Mouse (Mus musculus) liver, adult 2 months (tissue): ENCODE results near the gene Vegfd. TPM values are rescaled to one million over a fixed set of nuclear protein-coding genes. Genes with fewer than 3 reads are reported as not detected.

Source experiments
- DNase-seq: peaks from one replicate; pipeline ENCODE4 v3.0.0-alpha.2; 2011; ENCODE audit warnings: low read depth, low spot score; ENCODE audit errors: extremely low read depth
- H3K27ac ChIP-seq: fragments of 200-500 bp; replicated peaks from 2 replicates; pipeline ENCODE4 v1.5.1; 2012; ENCODE audit warnings: low read depth, mild to moderate bottlenecking, control low read depth, inconsistent platforms, low read length; ENCODE audit not compliant: insufficient read depth
- H3K27me3 ChIP-seq: fragments of 200-500 bp; 2 replicates; pipeline ENCODE4 v1.6.1; 2012; ENCODE audit warnings: mild to moderate bottlenecking, moderate library complexity, low read length, inconsistent platforms; ENCODE audit not compliant: control insufficient read depth, insufficient read depth
- H3K36me3 ChIP-seq: fragments of 200-500 bp; 2 replicates; pipeline ENCODE4 v1.6.1; 2012; ENCODE audit warnings: low read length, inconsistent platforms; ENCODE audit not compliant: control insufficient read depth, insufficient read depth
- H3K4me1 ChIP-seq: fragments of 200-500 bp; 2 replicates; pipeline ENCODE4 v1.6.1; 2011; ENCODE audit warnings: low read length; ENCODE audit not compliant: control insufficient read depth, insufficient read depth
- H3K4me3 ChIP-seq: fragments of 200-500 bp; 2 replicates; pipeline ENCODE4 v1.5.1; 2011; ENCODE audit warnings: low read depth, mild to moderate bottlenecking, control low read depth, low read length, moderate library complexity; ENCODE audit not compliant: insufficient read depth
- H3K79me2 ChIP-seq: fragments of 200-500 bp; 2 replicates; pipeline ENCODE4 v1.6.1; 2012; ENCODE audit warnings: inconsistent platforms, mild to moderate bottlenecking, low read length, moderate library complexity; ENCODE audit not compliant: control insufficient read depth, insufficient read depth
- H3K9ac ChIP-seq: fragments of 200-500 bp; 2 replicates; pipeline ENCODE4 v1.6.1; 2012; ENCODE audit warnings: low read depth, mild to moderate bottlenecking, control low read depth, inconsistent platforms, low read length
- CTCF ChIP-seq: fragments of 200-500 bp; IDR thresholded peaks from 2 replicates; pipeline ENCODE4 v1.5.1; 2011; ENCODE audit warnings: low read depth, low read length, control low read depth
- POLR2A ChIP-seq: fragments of 200-500 bp; IDR thresholded peaks from 2 replicates; pipeline ENCODE4 v1.6.1; 2011; ENCODE audit warnings: low read length, control low read depth; ENCODE audit not compliant: insufficient read depth; ENCODE audit errors: extremely low read depth
- WGBS: fragments of 180-500 bp; shearing (Covaris S2); methylation state at CpG from one replicate; pipeline ENCODE4 v1.1.7; 2018; 5-methylcytosine and 5-hydroxymethylcytosine counted together
- polyA plus RNA-seq: library from polyadenylated mRNA; depleted of rRNA; stranded (reverse); fragments of >200 nt; gene quantifications from 2 replicates; pipeline ENCODE4 v1.2.3, GENCODE M21; 2012; rRNA removed
- total RNA-seq: library from RNA; depleted of rRNA; stranded (reverse); fragments of >200 nt; gene quantifications from 2 replicates; pipeline ENCODE4 v1.2.3, GENCODE M21; 2014; rRNA removed

The Vegfd gene
- total RNA-seq (1.0 TPM in 2 replicates), polyA plus RNA-seq (0.51 and 1.2 TPM in 2 replicates)

DNA sequence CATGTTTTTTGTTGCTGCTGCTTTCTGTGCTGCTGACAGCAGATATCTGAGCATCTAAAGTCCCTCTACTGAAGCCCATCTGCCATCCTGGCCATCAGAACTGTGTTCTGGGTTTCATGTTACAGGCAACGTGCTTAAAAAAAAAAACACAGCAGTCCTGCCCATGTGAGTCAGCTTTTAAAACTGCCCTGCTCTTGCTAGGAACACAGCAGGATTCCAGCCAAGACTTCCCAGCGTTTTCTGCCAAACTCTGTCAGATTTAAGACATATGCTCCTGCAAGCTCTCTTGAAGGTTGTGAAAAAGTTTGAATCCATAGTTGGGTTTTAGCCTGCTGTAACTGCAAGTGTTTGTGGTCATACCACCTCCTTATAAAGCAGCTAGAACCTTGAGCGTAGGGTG lies at the start of gene Vegfd:
Gene Vegfd (plus strand): TSS at position 298 of the 400 bp plus-strand sequence.
- Histone ChIP-seq H3K4me1 (no peaks in the 10 kb centered on the region), H3K79me2 (no peaks in the 10 kb centered on the region), H3K4me3 (no peak within 1 kb of the TSS), H3K27me3 (no peaks in the 10 kb centered on the region), H3K9ac (no peak within 1 kb of the TSS), H3K36me3 (no peaks in the 10 kb centered on the region), H3K27ac (no peak within 1 kb of the TSS)
- 54% methylated on average over 3 of the region's 3 CpGs for WGBS
- peak; percentile 14 for DNase-seq
- TF ChIP-seq CTCF, result no peak
- TF ChIP-seq POLR2A, result no peak

DNA sequence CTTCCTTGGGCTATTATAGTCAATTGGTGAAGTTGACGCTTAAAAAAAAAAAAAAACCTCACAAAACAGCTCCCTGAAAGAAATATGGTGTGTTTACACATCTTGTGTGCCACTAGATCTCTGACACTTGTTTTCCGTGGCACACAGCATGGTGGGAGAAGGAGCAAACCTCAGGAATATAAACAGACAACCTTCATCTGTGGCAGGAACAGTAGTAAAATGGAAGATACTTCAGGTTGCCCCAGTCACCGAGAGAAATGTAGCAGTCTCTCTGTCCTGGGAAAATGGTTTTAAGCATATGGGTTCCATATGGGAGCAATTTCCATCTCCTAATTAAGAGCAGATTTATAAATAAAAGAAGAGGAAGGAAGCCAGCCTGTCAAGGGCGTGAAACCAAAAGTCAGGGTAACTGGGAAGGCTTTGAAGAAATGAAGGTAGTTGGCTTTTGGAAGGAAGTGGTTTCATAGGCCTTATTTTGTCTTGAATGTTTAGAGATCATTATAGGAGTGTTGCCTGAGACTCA lies 49.7 kb upstream of the Vegfd start:
- Histone ChIP-seq H3K27ac (no peak overlapping the region), H3K36me3 (no peaks in the 10 kb centered on the region), H3K27me3 (no peaks in the 10 kb centered on the region), H3K79me2 (no peaks in the 10 kb centered on the region), H3K4me1 (no peaks in the 10 kb centered on the region), H3K4me3 (no peak overlapping the region), H3K9ac (no peak overlapping the region)
- DNase-seq, result no peak
- TF ChIP-seq CTCF (no peak), POLR2A (no peak)
- WGBS, result 90% methylated on average over 4 of the region's 4 CpGs

DNA sequence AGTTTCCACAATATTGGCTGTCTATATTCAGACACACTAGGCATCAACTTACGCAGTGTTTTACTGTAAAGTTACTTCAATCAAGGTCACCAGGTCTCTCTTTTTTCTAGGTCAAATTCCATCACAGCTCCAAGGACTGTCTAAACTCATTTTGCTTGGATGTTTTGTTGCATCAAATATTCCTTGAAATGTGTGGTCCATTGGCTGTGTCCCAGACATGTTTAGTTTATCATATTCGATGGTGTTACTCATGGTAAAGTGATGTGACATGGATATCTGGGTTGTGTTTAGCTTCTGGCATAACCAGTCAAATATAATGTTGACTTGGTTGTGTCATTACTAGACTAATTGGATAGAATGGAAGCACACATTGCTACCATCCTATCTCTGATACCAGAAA lies 42.8 kb upstream of the Vegfd start:
- DNase-seq, result peak; percentile 9
- TF ChIP-seq CTCF (no peak), POLR2A (no peak)
- Histone ChIP-seq H3K27me3 (no peaks in the 10 kb centered on the region), H3K79me2 (no peaks in the 10 kb centered on the region), H3K36me3 (no peaks in the 10 kb centered on the region), H3K27ac (no peak overlapping the region), H3K4me1 (no peaks in the 10 kb centered on the region), H3K9ac (no peak overlapping the region), H3K4me3 (no peak overlapping the region)
- 87% methylated on average over 2 of the region's 2 CpGs for WGBS

DNA sequence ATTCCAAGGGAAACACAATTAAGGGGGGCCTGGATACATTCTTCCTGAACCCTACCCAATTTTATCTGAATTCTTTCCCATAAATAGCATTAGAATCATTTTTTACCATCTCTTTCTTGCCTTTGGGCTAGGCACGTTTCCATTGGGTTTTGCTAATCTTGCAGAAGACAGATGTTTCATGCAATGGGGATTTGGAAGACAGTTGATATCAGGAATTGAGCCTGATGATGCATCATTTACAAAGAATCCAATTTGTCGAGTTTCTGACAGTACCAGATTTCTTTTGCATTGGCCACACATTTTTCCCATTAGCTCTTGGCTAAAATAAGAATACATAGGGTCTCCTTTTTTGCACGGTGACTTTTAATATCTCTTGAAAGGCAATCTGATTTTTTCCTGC lies 42.4 kb upstream of the Vegfd start:
- Histone ChIP-seq H3K27me3 (no peaks in the 10 kb centered on the region), H3K36me3 (no peaks in the 10 kb centered on the region), H3K4me3 (no peak overlapping the region), H3K4me1 (no peaks in the 10 kb centered on the region), H3K79me2 (no peaks in the 10 kb centered on the region), H3K27ac (no peak overlapping the region), H3K9ac (no peak overlapping the region)
- 84% methylated on average over 3 of the region's 3 CpGs for WGBS
- DNase-seq, result no peak
- TF ChIP-seq CTCF, result no peak
- TF ChIP-seq POLR2A, result no peak

DNA sequence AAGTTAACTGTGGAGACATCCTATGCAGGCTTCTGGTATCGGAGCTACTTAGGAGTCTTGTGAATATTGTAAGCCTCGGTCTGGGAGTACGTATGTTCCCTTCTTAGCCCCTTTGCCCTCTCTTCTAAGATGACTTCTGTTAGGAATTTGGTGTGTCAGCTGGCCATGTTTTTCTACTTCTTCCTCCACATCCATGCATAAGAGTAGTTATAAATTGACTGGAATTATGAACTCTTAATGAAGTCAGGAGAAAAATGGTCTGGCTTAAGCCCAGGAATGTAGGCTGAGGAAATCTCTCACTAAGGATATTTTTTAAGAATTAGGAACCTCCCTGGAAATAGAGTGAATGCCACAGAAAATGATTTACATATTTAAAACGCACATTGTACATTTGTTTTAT lies 34.6 kb upstream of the Vegfd start:
- Histone ChIP-seq H3K27ac (no peak overlapping the region), H3K4me1 (no peaks in the 10 kb centered on the region), H3K36me3 (peaks cover 1% of the 10 kb centered on the region; the same call in 1 of the 2 replicates), H3K79me2 (no peaks in the 10 kb centered on the region), H3K9ac (no peak overlapping the region), H3K27me3 (no peaks in the 10 kb centered on the region), H3K4me3 (no peak overlapping the region)
- no peak for DNase-seq
- TF ChIP-seq POLR2A (no peak), CTCF (no peak)
- WGBS, result 96% methylated on average over 4 of the region's 4 CpGs

DNA sequence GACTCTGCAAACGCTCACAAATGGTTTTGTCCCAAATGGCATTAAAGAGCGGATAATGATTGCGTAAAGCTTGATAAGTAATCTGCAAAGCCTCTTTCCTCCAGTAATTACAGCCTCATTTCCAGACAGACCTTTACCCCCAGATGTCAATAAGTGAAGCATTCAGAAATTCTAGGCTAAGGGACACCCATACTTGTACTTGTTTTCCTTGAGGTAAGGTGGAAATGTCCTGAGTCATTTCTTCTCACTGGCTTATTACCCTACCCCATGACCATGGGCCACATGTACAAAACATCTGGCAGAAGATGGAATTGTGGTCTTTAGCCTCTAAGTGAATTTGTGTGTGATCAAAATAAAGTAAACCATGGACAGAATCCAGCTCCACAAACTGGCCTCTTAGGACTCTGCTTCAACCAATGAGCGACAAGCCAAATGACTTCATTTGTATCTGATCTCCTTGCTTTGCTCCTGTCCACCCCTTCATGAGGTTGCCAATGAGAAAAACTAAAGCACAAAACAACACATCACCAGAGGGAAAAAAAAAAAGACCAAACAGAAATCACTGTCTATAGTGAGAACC lies 27.7 kb upstream of the Vegfd start:
- Histone ChIP-seq H3K27me3 (no peaks in the 10 kb centered on the region), H3K36me3 (peaks cover 1% of the 10 kb centered on the region; the same call in 1 of the 2 replicates)

More for the DNA sequence above, 27.7 kb upstream of the Vegfd start:
- peak; percentile 75 for DNase-seq
- Histone ChIP-seq H3K4me1 (peaks cover 4% of the 10 kb centered on the region; the same call in 1 of the 2 replicates), H3K9ac (no peak overlapping the region), H3K27ac (no peak overlapping the region), H3K4me3 (no peak overlapping the region), H3K79me2 (no peaks in the 10 kb centered on the region)
- TF ChIP-seq CTCF, result no peak
- no peak for TF ChIP-seq POLR2A
- 25% methylated on average over 4 of the region's 4 CpGs for WGBS
